Mouse (Mus musculus): ENCODE results near the gene Asb16.

GRCm38 (mm10) chr11:102276411-102276915 is 7.9 kb downstream of the Asb16 start:
- TF ChIP-seq CTCF (IDR thresholded peaks at IDR 0.05) (no peak), POLR2A (IDR thresholded peaks at IDR 0.05; ENCODE audit: insufficient read depth, low read depth, low read length) (no peak), EP300 (IDR thresholded peaks at IDR 0.05; ENCODE audit: insufficient read depth, low read depth, low read length) (no peak)

All from heart, adult 2 months (tissue).